Mouse (Mus musculus): Measurements from ENCODE around the gene Emp1. TPM values are rescaled to one million over a fixed set of nuclear protein-coding genes. Genes with fewer than 3 reads are reported as not detected.
A peak's percentile ranks its signal among the peaks of the same experiment; 100 is the strongest.

The Emp1 gene
- polyA plus RNA-seq, 1 experiment from 2014 or later: 1.5 TPM

- WGBS: 89% methylated on average over 1 of the region's 1 CpGs
- H3K4me2 ChIP-seq: no peak overlapping the region
- H3K9me3 ChIP-seq (ENCODE audit: control insufficient read depth, low read length): no peaks in the 10 kb centered on the region
These were observed 25.3 kb downstream of the Emp1 start for GRCm38 (mm10) chr6:135387653-135388052.

GRCm38 (mm10) chr6:135388711-135389110, 26.4 kb downstream of the Emp1 start:
- 65% methylated on average over 8 of the region's 8 CpGs for WGBS
- Histone ChIP-seq H3K36me3 (ENCODE audit: control insufficient read depth, insufficient read depth, low read length) (no peaks in the 10 kb centered on the region), H3K9me3 (ENCODE audit: control insufficient read depth, low read length) (no peaks in the 10 kb centered on the region), H3K4me2 (no peak overlapping the region), H3K9ac (ENCODE audit: low read depth, low read length) (no peak overlapping the region), H3K4me1 (replicated peaks; ENCODE audit: control insufficient read depth, insufficient read depth, low read length) (peaks cover 3% of the 10 kb centered on the region; the same call in 1 of the 2 replicates), H3K27me3 (replicated peaks; ENCODE audit: control insufficient read depth, insufficient read depth, low read length) (no peaks in the 10 kb centered on the region), H3K4me3 (ENCODE audit: low read depth, low read length) (no peak overlapping the region), H3K27ac (ENCODE audit: low read depth, low read length) (no peak overlapping the region)
- no peak for ATAC-seq (replicated peaks; ENCODE audit: low FRiP score)
- no peak for DNase-seq (ENCODE audit: low spot score)

More at GRCm38 (mm10) chr6:135387653-135388052, 25.3 kb downstream of the Emp1 start:
- H3K36me3 ChIP-seq (ENCODE audit: control insufficient read depth, insufficient read depth, low read length): no peaks in the 10 kb centered on the region
- no peaks in the 10 kb centered on the region for H3K27me3 ChIP-seq (replicated peaks; ENCODE audit: control insufficient read depth, insufficient read depth, low read length)
- no peak overlapping the region for H3K9ac ChIP-seq (ENCODE audit: low read depth, low read length)
- no peak overlapping the region for H3K4me3 ChIP-seq (ENCODE audit: low read depth, low read length)
- DNase-seq (ENCODE audit: low spot score) (no peak), ATAC-seq (replicated peaks; ENCODE audit: low FRiP score) (no peak)
- peaks cover 3% of the 10 kb centered on the region; the same call in 1 of the 2 replicates for H3K4me1 ChIP-seq (replicated peaks; ENCODE audit: control insufficient read depth, insufficient read depth, low read length)
- no peak overlapping the region for H3K27ac ChIP-seq (ENCODE audit: low read depth, low read length)

- 32% methylated on average over 3 of the region's 3 CpGs for WGBS
- Histone ChIP-seq H3K4me2 (no peak overlapping the region), H3K9me3 (ENCODE audit: control insufficient read depth, low read length) (no peaks in the 10 kb centered on the region), H3K4me1 (replicated peaks; ENCODE audit: control insufficient read depth, insufficient read depth, low read length) (peaks cover 3% of the 10 kb centered on the region; the same call in 1 of the 2 replicates), H3K9ac (ENCODE audit: low read depth, low read length) (no peak overlapping the region), H3K4me3 (ENCODE audit: low read depth, low read length) (no peak overlapping the region), H3K27me3 (replicated peaks; ENCODE audit: control insufficient read depth, insufficient read depth, low read length) (no peaks in the 10 kb centered on the region), H3K36me3 (ENCODE audit: control insufficient read depth, insufficient read depth, low read length) (no peaks in the 10 kb centered on the region), H3K27ac (ENCODE audit: low read depth, low read length) (no peak overlapping the region)
- ATAC-seq (replicated peaks; ENCODE audit: low FRiP score) (peak; percentile 67), DNase-seq (ENCODE audit: low spot score) (no peak)
These were observed 28.1 kb downstream of the Emp1 start for GRCm38 (mm10) chr6:135390398-135390797.

- Histone ChIP-seq H3K4me2 (no peak overlapping the region), H3K27me3 (replicated peaks; ENCODE audit: control insufficient read depth, insufficient read depth, low read length) (no peaks in the 10 kb centered on the region), H3K4me1 (replicated peaks; ENCODE audit: control insufficient read depth, insufficient read depth, low read length) (0 out of 2 replicates have a peak, but pooled peaks cover 2% of the 10 kb centered on the region), H3K9ac (ENCODE audit: low read depth, low read length) (no peak overlapping the region), H3K9me3 (ENCODE audit: control insufficient read depth, low read length) (no peaks in the 10 kb centered on the region), H3K36me3 (ENCODE audit: control insufficient read depth, insufficient read depth, low read length) (no peaks in the 10 kb centered on the region), H3K4me3 (ENCODE audit: low read depth, low read length) (no peak overlapping the region), H3K27ac (ENCODE audit: low read depth, low read length) (no peak overlapping the region)
- DNase-seq (ENCODE audit: low spot score) (no peak), ATAC-seq (replicated peaks; ENCODE audit: low FRiP score) (no peak)
- WGBS: 75% methylated on average over 8 of the region's 8 CpGs
These were observed 33.0 kb downstream of the Emp1 start for GRCm38 (mm10) chr6:135395375-135395774.

GRCm38 (mm10) chr6:135397089-135397488, 34.7 kb downstream of the Emp1 start:
- Histone ChIP-seq H3K27ac (ENCODE audit: low read depth, low read length) (no peak overlapping the region), H3K4me3 (ENCODE audit: low read depth, low read length) (no peak overlapping the region), H3K4me2 (no peak overlapping the region), H3K4me1 (replicated peaks; ENCODE audit: control insufficient read depth, insufficient read depth, low read length) (no peaks in the 10 kb centered on the region), H3K9me3 (ENCODE audit: control insufficient read depth, low read length) (no peaks in the 10 kb centered on the region), H3K9ac (ENCODE audit: low read depth, low read length) (no peak overlapping the region), H3K36me3 (ENCODE audit: control insufficient read depth, insufficient read depth, low read length) (no peaks in the 10 kb centered on the region), H3K27me3 (replicated peaks; ENCODE audit: control insufficient read depth, insufficient read depth, low read length) (no peaks in the 10 kb centered on the region)
- 74% methylated on average over 4 of the region's 4 CpGs for WGBS
- ATAC-seq (replicated peaks; ENCODE audit: low FRiP score) (no peak), DNase-seq (ENCODE audit: low spot score) (no peak)

- Histone ChIP-seq H3K36me3 (ENCODE audit: control insufficient read depth, insufficient read depth, low read length) (no peaks in the 10 kb centered on the region), H3K27ac (ENCODE audit: low read depth, low read length) (no peak overlapping the region), H3K27me3 (replicated peaks; ENCODE audit: control insufficient read depth, insufficient read depth, low read length) (no peaks in the 10 kb centered on the region), H3K9ac (ENCODE audit: low read depth, low read length) (no peak overlapping the region), H3K4me2 (no peak overlapping the region), H3K4me1 (replicated peaks; ENCODE audit: control insufficient read depth, insufficient read depth, low read length) (no peaks in the 10 kb centered on the region), H3K9me3 (ENCODE audit: control insufficient read depth, low read length) (no peaks in the 10 kb centered on the region), H3K4me3 (ENCODE audit: low read depth, low read length) (no peak overlapping the region)
- ATAC-seq (replicated peaks; ENCODE audit: low FRiP score): no peak
- DNase-seq (ENCODE audit: low spot score): no peak
- WGBS: 82% methylated on average over 8 of the region's 8 CpGs
These were observed 35.4 kb downstream of the Emp1 start for GRCm38 (mm10) chr6:135397788-135398187.

- Histone ChIP-seq H3K27ac (ENCODE audit: low read depth, low read length) (no peak overlapping the region), H3K4me2 (no peak overlapping the region), H3K9me3 (ENCODE audit: control insufficient read depth, low read length) (no peaks in the 10 kb centered on the region), H3K36me3 (ENCODE audit: control insufficient read depth, insufficient read depth, low read length) (no peaks in the 10 kb centered on the region), H3K27me3 (replicated peaks; ENCODE audit: control insufficient read depth, insufficient read depth, low read length) (no peaks in the 10 kb centered on the region), H3K4me3 (ENCODE audit: low read depth, low read length) (no peak overlapping the region), H3K9ac (ENCODE audit: low read depth, low read length) (no peak overlapping the region), H3K4me1 (replicated peaks; ENCODE audit: control insufficient read depth, insufficient read depth, low read length) (no peaks in the 10 kb centered on the region)
- no peak for DNase-seq (ENCODE audit: low spot score)
- ATAC-seq (replicated peaks; ENCODE audit: low FRiP score): no peak
- 74% methylated on average over 5 of the region's 5 CpGs for WGBS
These were observed 36.5 kb downstream of the Emp1 start for GRCm38 (mm10) chr6:135398801-135399200.

- no peaks in the 10 kb centered on the region for H3K9me3 ChIP-seq (ENCODE audit: control insufficient read depth, low read length)
- H3K9ac ChIP-seq (ENCODE audit: low read depth, low read length): no peak overlapping the region
- H3K27ac ChIP-seq (ENCODE audit: low read depth, low read length): no peak overlapping the region
- no peaks in the 10 kb centered on the region for H3K27me3 ChIP-seq (replicated peaks; ENCODE audit: control insufficient read depth, insufficient read depth, low read length)
- H3K4me1 ChIP-seq (replicated peaks; ENCODE audit: control insufficient read depth, insufficient read depth, low read length): 0 out of 2 replicates have a peak, but pooled peaks cover 6% of the 10 kb centered on the region
- no peak for ATAC-seq (replicated peaks; ENCODE audit: low FRiP score)
- no peak overlapping the region for H3K4me2 ChIP-seq
- WGBS: 32% methylated on average over 3 of the region's 3 CpGs
- H3K4me3 ChIP-seq (ENCODE audit: low read depth, low read length): no peak overlapping the region
- peak; percentile 54 for DNase-seq (ENCODE audit: low spot score)
- no peaks in the 10 kb centered on the region for H3K36me3 ChIP-seq (ENCODE audit: control insufficient read depth, insufficient read depth, low read length)
These were observed 38.0 kb downstream of the Emp1 start for GRCm38 (mm10) chr6:135400306-135400705.

- Histone ChIP-seq H3K4me3 (ENCODE audit: low read depth, low read length) (no peak overlapping the region), H3K9ac (ENCODE audit: low read depth, low read length) (no peak overlapping the region), H3K4me2 (peak overlapping the region; percentile 52), H3K36me3 (ENCODE audit: control insufficient read depth, insufficient read depth, low read length) (no peaks in the 10 kb centered on the region), H3K27ac (ENCODE audit: low read depth, low read length) (peak overlapping the region; percentile 48; the same call in 1 of the 2 replicates), H3K27me3 (replicated peaks; ENCODE audit: control insufficient read depth, insufficient read depth, low read length) (no peaks in the 10 kb centered on the region), H3K4me1 (replicated peaks; ENCODE audit: control insufficient read depth, insufficient read depth, low read length) (peaks cover 20% of the 10 kb centered on the region), H3K9me3 (ENCODE audit: control insufficient read depth, low read length) (no peaks in the 10 kb centered on the region)
- no peak for DNase-seq (ENCODE audit: low spot score)
- peak; percentile 92 for ATAC-seq (replicated peaks; ENCODE audit: low FRiP score)
- 47% methylated on average over 11 of the region's 11 CpGs for WGBS
These were observed 42.7 kb downstream of the Emp1 start for GRCm38 (mm10) chr6:135405093-135405492.
